Mouse (Mus musculus) cerebral cortex, adult 2 months (tissue): ENCODE measurements around the gene Tceal6.

Experiments
- whole genome bisulfite sequencing: fragments of 180-500 bp; shearing (Covaris S2); methylation state at CpG from one replicate; pipeline ENCODE4 v1.1.7; 2018; 5-methylcytosine and 5-hydroxymethylcytosine counted together

Gene Tceal6

DNA sequence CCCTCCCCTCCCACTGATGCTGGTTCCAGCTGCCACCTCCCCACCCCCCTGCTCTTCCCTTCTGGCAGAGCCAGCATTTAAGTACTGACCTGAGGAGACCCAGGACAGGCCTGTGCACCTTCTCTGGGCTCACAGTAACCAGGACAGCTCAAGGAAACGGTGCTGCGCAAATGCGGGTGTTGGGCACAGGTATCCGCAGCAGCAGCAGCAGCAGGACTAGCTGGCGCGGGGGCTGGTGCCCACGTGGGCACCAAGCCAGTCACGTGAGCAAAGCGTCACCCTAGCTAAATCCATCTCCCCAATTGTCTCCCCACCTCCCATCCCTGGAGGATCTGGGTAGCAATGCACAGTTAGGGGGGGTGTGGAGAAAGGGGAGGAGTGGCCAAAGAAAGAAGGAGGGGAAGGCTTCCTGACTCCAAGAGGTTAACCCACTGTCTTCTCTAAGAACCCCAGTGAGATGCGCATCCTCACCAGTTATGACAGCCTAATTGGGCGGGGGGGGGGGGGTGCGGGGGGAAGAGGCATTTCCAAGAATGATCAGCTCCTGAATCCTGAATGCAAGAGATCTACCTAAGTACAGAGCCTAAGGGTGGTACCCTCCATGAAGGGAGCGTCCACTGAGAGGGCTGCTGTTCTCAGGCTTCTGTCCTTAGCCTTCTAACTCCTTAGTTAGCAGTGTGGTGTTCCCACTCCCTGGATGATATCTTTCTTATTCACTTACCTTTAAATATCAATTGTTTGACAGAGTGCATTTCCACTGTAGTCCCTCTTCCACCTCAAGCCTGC lies at the start of gene Tceal6:
TSS of gene Tceal6 (minus strand) at position 252 of the 786 bp plus-strand sequence.
- 13% methylated on average over 11 of the region's 13 CpGs for WGBS

DNA sequence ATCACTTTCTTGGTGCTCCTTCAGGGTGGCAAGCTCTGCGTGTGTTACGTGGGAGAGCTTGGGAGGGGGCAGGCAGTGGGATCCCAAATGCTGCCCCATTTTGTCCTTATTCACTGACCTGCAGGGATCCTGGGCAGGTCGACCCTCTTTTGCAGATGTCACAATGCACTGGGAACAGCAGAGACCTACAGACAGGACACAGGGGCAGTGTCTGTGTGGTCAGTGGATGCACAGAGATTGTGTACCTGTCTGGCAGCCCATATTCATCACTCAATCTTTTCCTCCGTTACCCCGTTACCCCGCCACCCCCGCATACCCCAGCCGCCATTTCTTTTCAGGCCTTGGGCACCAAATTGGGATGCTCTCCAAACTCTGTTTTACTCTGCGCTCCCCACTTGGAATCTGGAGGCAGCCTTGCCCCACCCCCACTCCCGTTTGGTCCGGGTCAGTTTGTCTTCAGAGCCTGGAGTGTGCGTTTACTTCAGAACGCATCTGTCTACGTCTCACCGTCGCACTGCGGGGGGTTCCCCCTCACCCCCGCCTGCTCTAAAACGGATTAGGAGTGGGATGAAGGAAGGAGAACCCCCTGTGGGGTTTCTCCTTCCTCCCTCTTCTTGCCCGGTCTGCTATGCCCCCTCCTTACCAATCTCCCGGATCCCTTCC lies 583 bp downstream of the Tceal6 start:
- 1% methylated on average over 21 of the region's 21 CpGs for WGBS

DNA sequence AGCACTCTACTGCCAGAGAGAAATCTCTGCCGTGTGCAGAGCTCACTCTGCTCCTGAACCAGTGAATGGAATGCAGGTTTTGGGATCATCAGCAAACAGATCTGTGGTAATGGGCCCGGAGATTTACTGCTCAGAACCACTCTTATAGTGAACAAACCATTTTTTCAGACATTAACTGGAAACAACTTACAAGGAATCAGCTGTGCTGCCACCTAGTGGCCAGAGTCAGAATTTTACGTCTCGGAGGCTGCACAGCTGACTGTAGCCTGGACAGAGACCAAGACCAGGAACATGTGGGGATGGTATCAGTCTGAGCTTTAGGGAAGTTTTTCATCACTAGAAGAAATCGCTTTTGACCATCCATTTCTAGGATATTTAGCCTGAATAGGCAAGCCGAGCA lies 20.6 kb downstream of the Tceal6 start:
- WGBS = no CpG with 5 or more reads among the region's 6 CpGs

DNA sequence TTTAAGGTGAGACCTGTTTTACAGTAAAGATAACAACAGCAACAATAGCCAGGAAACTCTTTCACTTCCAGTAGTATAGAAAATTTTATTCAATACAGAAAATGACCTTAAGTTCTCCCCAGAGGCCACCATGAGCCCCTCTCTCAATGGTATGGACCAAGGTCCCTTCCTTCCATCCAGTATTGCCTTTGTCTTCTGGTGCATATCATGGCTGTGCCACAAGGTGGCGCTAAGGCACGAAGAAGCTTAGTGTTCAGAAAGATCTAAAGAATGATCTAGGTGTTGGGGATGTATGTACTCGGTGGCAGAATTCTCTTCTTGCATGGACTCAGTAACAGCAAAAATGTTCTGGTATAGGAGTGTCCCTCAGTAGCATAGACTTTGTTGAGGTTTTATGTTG lies 21.8 kb downstream of the Tceal6 start:
- no CpG with 5 or more reads among the region's 3 CpGs for WGBS

DNA sequence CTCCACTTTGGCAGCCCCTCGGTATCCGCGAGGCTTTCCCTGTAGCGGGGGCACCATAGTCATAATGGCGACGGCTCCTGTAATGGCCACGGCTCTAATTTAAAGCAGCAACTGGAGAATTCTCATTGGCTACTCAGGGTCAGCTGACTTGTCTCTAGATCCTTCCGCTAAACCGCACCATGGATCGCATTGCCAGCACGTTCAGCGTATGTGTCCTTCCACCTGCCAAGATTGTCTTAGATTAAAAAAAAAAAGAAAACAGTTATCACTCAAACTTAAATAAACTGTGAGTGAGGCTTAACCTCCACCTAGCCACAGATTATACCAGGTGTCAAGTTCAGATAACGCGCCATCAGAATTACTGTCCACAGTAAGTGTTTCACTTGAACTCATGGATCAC lies 33.0 kb downstream of the Tceal6 start, which contains the start of gene Gm15023:
TSS of gene Gm15023 (minus strand) at position 101 of the 400 bp plus-strand sequence.
- WGBS = 100% methylated on average over 6 of the region's 14 CpGs
